In the genomic region with DNA sequence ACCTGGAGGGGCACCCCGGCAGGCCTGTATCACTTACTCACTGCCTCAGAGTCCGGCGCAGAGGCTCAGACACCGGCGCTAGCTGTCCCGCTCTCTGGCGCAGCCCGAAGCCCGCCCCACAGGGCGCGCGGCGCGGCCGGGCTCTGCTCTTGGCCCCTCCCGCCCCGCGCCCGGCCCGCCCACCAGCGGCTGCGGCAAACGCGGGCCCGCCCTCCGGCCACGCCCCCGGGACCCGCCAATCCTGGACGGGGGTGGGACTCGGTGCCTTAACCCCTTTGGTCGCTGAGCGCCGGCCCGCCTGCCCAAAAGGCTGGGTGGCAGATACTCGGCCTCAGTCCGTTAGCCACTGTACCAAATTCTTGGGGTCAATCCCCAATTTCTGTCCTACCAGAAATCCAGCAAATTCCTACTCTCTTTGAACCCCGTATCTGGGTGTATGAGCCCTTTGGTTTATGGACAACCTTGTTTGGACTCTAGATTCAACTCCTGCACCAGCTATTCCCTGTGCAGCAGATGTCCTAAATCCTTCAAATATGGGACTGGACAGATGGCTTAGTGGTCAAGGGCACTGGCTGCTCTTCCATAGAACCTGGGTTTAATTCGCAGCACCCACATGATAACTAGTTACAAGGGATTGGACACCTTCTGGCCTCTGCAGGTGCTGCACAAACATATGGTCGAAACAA, we compare ENCODE assay signal across 8 mouse cellular contexts. TPM values are rescaled to one million over a fixed set of nuclear protein-coding genes. Genes with fewer than 3 reads are reported as not detected.
DNase-seq lines count a peak whose midpoint lies in the region; ATAC-seq lines count a peak whose summit lies in the region.

TSS of gene Lzts3 (minus strand) at position 120 of the 686 bp plus-strand sequence.

- peaks cover 44% of the 10 kb centered on the region for H3K27me3 ChIP-seq in forebrain, embryonic 10.5 days (ENCODE audit: poor library complexity, severe bottlenecking)
- H3K27me3 ChIP-seq in heart, embryonic 14.5 days (ENCODE audit: control insufficient read depth, insufficient read depth, low read length), result peaks cover 19% of the 10 kb centered on the region
- H3K27me3 ChIP-seq in liver, embryonic 12.5 days (replicated peaks), result peaks cover 42% of the 10 kb centered on the region
- no peaks in the 10 kb centered on the region for H3K27me3 ChIP-seq in stomach, embryonic 14.5 days (ENCODE audit: control insufficient read depth, insufficient read depth, low read length)

- H3K4me2 ChIP-seq in heart, embryonic 14.5 days (ENCODE audit: low read length), result peak within 1 kb of the TSS; percentile 99
- H3K4me2 ChIP-seq in liver, embryonic 12.5 days, result peak within 1 kb of the TSS; percentile 97
- H3K4me2 ChIP-seq in stomach, embryonic 14.5 days (replicated peaks; ENCODE audit: low read depth, low read length), result peak within 1 kb of the TSS; percentile 97

- H3K9me3 ChIP-seq in forebrain, embryonic 10.5 days, result no peaks in the 10 kb centered on the region
- no peaks in the 10 kb centered on the region for H3K9me3 ChIP-seq in heart, embryonic 14.5 days (ENCODE audit: control insufficient read depth, low read length)
- H3K9me3 ChIP-seq in liver, embryonic 12.5 days (replicated peaks), result no peaks in the 10 kb centered on the region
- no peaks in the 10 kb centered on the region for H3K9me3 ChIP-seq in stomach, embryonic 14.5 days (ENCODE audit: control insufficient read depth, low read depth, low read length)

- peaks cover 27% of the 10 kb centered on the region for H3K4me1 ChIP-seq in forebrain, embryonic 10.5 days
- H3K4me1 ChIP-seq in heart, embryonic 14.5 days (ENCODE audit: control insufficient read depth in 2 of 2, insufficient read depth in 2 of 2, low read length in 2 of 2), result peaks cover 3 to 4% of the 10 kb centered on the region in 2 experiments; a peak in 2 of 4 replicates
- peaks cover 20% of the 10 kb centered on the region for H3K4me1 ChIP-seq in liver, embryonic 12.5 days
- H3K4me1 ChIP-seq in stomach, embryonic 14.5 days (ENCODE audit: control insufficient read depth, insufficient read depth, low read length), result 0 out of 2 replicates have a peak, but pooled peaks cover 6% of the 10 kb centered on the region

- peak within 1 kb of the TSS; percentile 87 for H3K27ac ChIP-seq in forebrain, embryonic 10.5 days
- no peak within 1 kb of the TSS for H3K27ac ChIP-seq in heart, embryonic 14.5 days (replicated peaks in 1 of 2; ENCODE audit: control insufficient read depth in 1 of 2, insufficient read depth in 1 of 2, low read depth in 2 of 2, low read length in 2 of 2)
- H3K27ac ChIP-seq in liver, embryonic 12.5 days, result peak within 1 kb of the TSS; percentile 57; the same call in 1 of the 2 replicates
- H3K27ac ChIP-seq in stomach, embryonic 14.5 days (ENCODE audit: low read length), result no peak within 1 kb of the TSS

- H3K9ac ChIP-seq in heart, embryonic 14.5 days (ENCODE audit: low read length), result peak within 1 kb of the TSS; percentile 80
- H3K9ac ChIP-seq in liver, embryonic 12.5 days, result peak within 1 kb of the TSS; percentile 78
- H3K9ac ChIP-seq in stomach, embryonic 14.5 days (replicated peaks; ENCODE audit: low read depth, low read length), result peak within 1 kb of the TSS; percentile 58

- 3% methylated on average over 39 of the region's 40 CpGs for WGBS in forebrain, embryonic 10.5 days
- WGBS in heart, embryonic 14.5 days, result 3% methylated on average over 39 of the region's 40 CpGs
- 4% methylated on average over 38 of the region's 40 CpGs for WGBS in liver, embryonic 12.5 days (ENCODE audit: insufficient replicate concordance)
- 3% methylated on average over 29 of the region's 40 CpGs for WGBS in stomach, embryonic 14.5 days

- H3K4me3 ChIP-seq in forebrain, embryonic 10.5 days, result peak within 1 kb of the TSS; percentile 76
- peak within 1 kb of the TSS; percentile 64 to 82 for H3K4me3 ChIP-seq in heart, embryonic 14.5 days (ENCODE audit: control insufficient read depth in 1 of 2, insufficient read depth in 1 of 2, low read depth in 1 of 2, low read length in 2 of 2)
- H3K4me3 ChIP-seq in liver, embryonic 12.5 days, result peak within 1 kb of the TSS; percentile 66
- H3K4me3 ChIP-seq in stomach, embryonic 14.5 days (ENCODE audit: low read depth, low read length), result peak within 1 kb of the TSS; percentile 62

- peak; percentile 79 for DNase-seq in c-Kit-positive CD71-negative TER-119-negative erythroid progenitor cells, embryonic 14.5 days (ENCODE audit: low read depth)
- peak; percentile 89 for DNase-seq in forebrain, embryonic 10.5 days (ENCODE audit: extremely low spot score, low spot score)
- DNase-seq in kidney, postnatal 14 days, result peak; percentile 96
- DNase-seq in naive thymus-derived CD4-positive, alpha-beta T cell, adult 2 months (ENCODE audit: low read depth), result peak; percentile 85

- peak; percentile 91 for ATAC-seq in CD4-positive, CD25-positive, alpha-beta regulatory T cell, adult 4 months
- peak; percentile 95 for ATAC-seq in heart, embryonic 14.5 days (ENCODE audit: insufficient number of reproducible peaks, insufficient read depth, low FRiP score, low read depth)
- ATAC-seq in liver, embryonic 12.5 days, result peak; percentile 97
- ATAC-seq in stomach, embryonic 14.5 days (ENCODE audit: insufficient number of reproducible peaks, insufficient read depth, low FRiP score, low read depth), result peak; percentile 93

- H3K36me3 ChIP-seq in forebrain, embryonic 10.5 days (replicated peaks), result peaks cover 8% of the 10 kb centered on the region; the same call in 1 of the 2 replicates
- H3K36me3 ChIP-seq in heart, embryonic 14.5 days (ENCODE audit: control insufficient read depth, insufficient read depth, low read length), result no peaks in the 10 kb centered on the region
- no peaks in the 10 kb centered on the region for H3K36me3 ChIP-seq in liver, embryonic 12.5 days
- no peaks in the 10 kb centered on the region for H3K36me3 ChIP-seq in stomach, embryonic 14.5 days (ENCODE audit: control insufficient read depth, insufficient read depth, low read length)

RNA-seq across cellular contexts. Expression of gene Lzts3, which starts in this region (rescaled TPM):
- polyA plus RNA-seq in CD4-positive, CD25-positive, alpha-beta regulatory T cell, adult 4 months (2017; shearing (Covaris generic)), result under 1 TPM; 0.15 to 0.35 TPM
- polyA plus RNA-seq in forebrain, embryonic 10.5 days (2016; fragmentation: Nextera tagmentation; extraction: Ambion mirVana), result 3.4 and 3.8 TPM in 2 replicates
- 0.35 and 0.80 TPM in 2 replicates for polyA plus RNA-seq in heart, embryonic 14.5 days (2014; fragmentation: Nextera tagmentation; extraction: Ambion mirVana)
- 1.6 and 1.7 TPM in 2 replicates for polyA plus RNA-seq in liver, embryonic 12.5 days (2016; fragmentation: Nextera tagmentation; extraction: Ambion mirVana)
- polyA plus RNA-seq in stomach, embryonic 14.5 days (2014; fragmentation: Nextera tagmentation; extraction: Ambion mirVana), result 2.8 and 4.0 TPM in 2 replicates

Comparison
In these comparisons a context has a peak if more than half of its experiments do, and no peak if none do; other contexts are left out.
1. Peak in ATAC-seq in CD4-positive, CD25-positive, alpha-beta regulatory T cell, adult 4 months; RNA of the gene not detected or under 1 TPM.
2. Peak in ATAC-seq, H3K4me3 ChIP-seq, H3K9ac ChIP-seq and H3K4me2 ChIP-seq in heart, embryonic 14.5 days; RNA of the gene not detected or under 1 TPM.
3. H3K27ac ChIP-seq: peak in forebrain, embryonic 10.5 days (single experiment) and liver, embryonic 12.5 days (single experiment); none in heart, embryonic 14.5 days (0 of 2) and stomach, embryonic 14.5 days (single experiment).
4. Peak in every context shown above with its lines, with median percentiles within 50 percentile points of each other: ATAC-seq, DNase-seq, H3K4me3 ChIP-seq, H3K4me2 ChIP-seq and H3K9ac ChIP-seq.